Mouse (Mus musculus): ENCODE measurements at regions not wholly inside any gene's neighbourhood (a gene's known extent, or its start where the extent isn't known, plus 50 kb on each side); places are given as distances from the start of the nearest gene placed in this dataset.

- Histone ChIP-seq H3K9ac (ENCODE audit: low read depth, low read length) (no peak overlapping the region), H3K79me2 (ENCODE audit: control insufficient read depth, insufficient read depth, low read length) (no peaks in the 10 kb centered on the region), H3K27ac (replicated peaks; ENCODE audit: insufficient read depth, low read depth, low read length) (no peak overlapping the region), H3K4me3 (ENCODE audit: insufficient read depth, low read depth, low read length) (no peak overlapping the region), H3K4me1 (ENCODE audit: control insufficient read depth, insufficient read depth, low read length) (peaks cover 2% of the 10 kb centered on the region; the same call in 1 of the 2 replicates), H3K27me3 (ENCODE audit: control insufficient read depth, insufficient read depth, low read length) (no peaks in the 10 kb centered on the region), H3K36me3 (ENCODE audit: control insufficient read depth, insufficient read depth, low read length) (no peaks in the 10 kb centered on the region)
- peak; percentile 89 for DNase-seq (ENCODE audit: extremely low read depth, low read depth, low spot score)
- WGBS: 15% methylated on average over 5 of the region's 5 CpGs
- TF ChIP-seq CTCF (IDR thresholded peaks at IDR 0.05; ENCODE audit: low read depth, low read length) (peak; percentile 49; the same call in 1 of the 2 replicates), POLR2A (IDR thresholded peaks at IDR 0.05; ENCODE audit: extremely low read depth, insufficient read depth, low read length) (no peak)
Observed at GRCm38 (mm10) chr5:51039713-51040178, 527.8 kb downstream of the Ppargc1a start.

DNA sequence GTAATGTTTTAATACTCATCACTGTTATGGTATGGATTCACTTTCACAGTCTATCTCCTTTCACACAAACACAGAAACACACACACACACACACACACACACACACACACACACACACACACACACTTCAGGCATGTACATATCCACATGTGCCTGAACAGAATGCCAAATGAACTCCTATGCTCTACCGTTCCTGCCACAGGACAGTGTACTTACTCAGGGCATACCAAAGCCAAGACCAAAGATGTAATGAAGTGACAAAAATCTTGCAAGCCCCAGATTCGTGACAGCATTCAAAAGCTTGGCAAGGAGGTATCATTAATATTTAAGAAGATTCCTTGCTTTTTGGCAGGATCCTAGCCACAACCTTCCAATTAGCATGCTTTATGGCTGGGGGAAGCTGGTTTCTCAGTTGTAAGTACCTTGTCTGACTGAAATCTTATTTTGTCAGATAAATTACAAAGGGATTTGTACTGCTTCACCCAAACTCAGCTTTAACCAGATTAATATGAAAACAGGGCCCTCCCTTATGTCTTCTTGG is 531.0 kb downstream of the Ppargc1a start:
- H3K4me3 ChIP-seq (ENCODE audit: insufficient read depth, low read depth, low read length): no peak overlapping the region
- 78% methylated on average over 2 of the region's 2 CpGs for WGBS
- no peaks in the 10 kb centered on the region for H3K27me3 ChIP-seq (ENCODE audit: control insufficient read depth, insufficient read depth, low read length)
- TF ChIP-seq POLR2A (IDR thresholded peaks at IDR 0.05; ENCODE audit: extremely low read depth, insufficient read depth, low read length) (no peak), CTCF (IDR thresholded peaks at IDR 0.05; ENCODE audit: low read depth, low read length) (no peak)
- H3K4me1 ChIP-seq (ENCODE audit: control insufficient read depth, insufficient read depth, low read length): peaks cover 2% of the 10 kb centered on the region; the same call in 1 of the 2 replicates
- DNase-seq (ENCODE audit: extremely low read depth, low read depth, low spot score): no peak
- H3K9ac ChIP-seq (ENCODE audit: low read depth, low read length): no peak overlapping the region
- no peaks in the 10 kb centered on the region for H3K79me2 ChIP-seq (ENCODE audit: control insufficient read depth, insufficient read depth, low read length)
- H3K27ac ChIP-seq (replicated peaks; ENCODE audit: insufficient read depth, low read depth, low read length): no peak overlapping the region
- H3K36me3 ChIP-seq (ENCODE audit: control insufficient read depth, insufficient read depth, low read length): no peaks in the 10 kb centered on the region

GRCm38 (mm10) chr5:51028966-51029365 is 538.6 kb downstream of the Ppargc1a start:
- H3K9ac ChIP-seq (ENCODE audit: low read depth, low read length): no peak overlapping the region
- TF ChIP-seq CTCF (IDR thresholded peaks at IDR 0.05; ENCODE audit: low read depth, low read length): no peak
- no peak for TF ChIP-seq POLR2A (IDR thresholded peaks at IDR 0.05; ENCODE audit: extremely low read depth, insufficient read depth, low read length)
- no peak overlapping the region for H3K27ac ChIP-seq (replicated peaks; ENCODE audit: insufficient read depth, low read depth, low read length)
- H3K4me3 ChIP-seq (ENCODE audit: insufficient read depth, low read depth, low read length): no peak overlapping the region
- WGBS: 80% methylated on average over 4 of the region's 4 CpGs
- no peak for DNase-seq (ENCODE audit: extremely low read depth, low read depth, low spot score)
- no peaks in the 10 kb centered on the region for H3K4me1 ChIP-seq (ENCODE audit: control insufficient read depth, insufficient read depth, low read length)
- H3K36me3 ChIP-seq (ENCODE audit: control insufficient read depth, insufficient read depth, low read length): no peaks in the 10 kb centered on the region
- H3K27me3 ChIP-seq (ENCODE audit: control insufficient read depth, insufficient read depth, low read length): no peaks in the 10 kb centered on the region
- no peaks in the 10 kb centered on the region for H3K79me2 ChIP-seq (ENCODE audit: control insufficient read depth, insufficient read depth, low read length)

- WGBS: 83% methylated on average over 2 of the region's 2 CpGs
- no peak for DNase-seq (ENCODE audit: extremely low read depth, low read depth, low spot score)
- no peak for TF ChIP-seq CTCF (IDR thresholded peaks at IDR 0.05; ENCODE audit: low read depth, low read length)
- TF ChIP-seq POLR2A (IDR thresholded peaks at IDR 0.05; ENCODE audit: extremely low read depth, insufficient read depth, low read length): no peak
Observed at GRCm38 (mm10) chr5:50990822-50991537, 576.5 kb downstream of the Ppargc1a start.

More at GRCm38 (mm10) chr5:50990822-50991537, 576.5 kb downstream of the Ppargc1a start:
- Histone ChIP-seq H3K4me3 (ENCODE audit: insufficient read depth, low read depth, low read length) (no peak overlapping the region), H3K27me3 (ENCODE audit: control insufficient read depth, insufficient read depth, low read length) (no peaks in the 10 kb centered on the region), H3K36me3 (ENCODE audit: control insufficient read depth, insufficient read depth, low read length) (no peaks in the 10 kb centered on the region), H3K9ac (ENCODE audit: low read depth, low read length) (no peak overlapping the region), H3K79me2 (ENCODE audit: control insufficient read depth, insufficient read depth, low read length) (no peaks in the 10 kb centered on the region), H3K27ac (replicated peaks; ENCODE audit: insufficient read depth, low read depth, low read length) (no peak overlapping the region), H3K4me1 (ENCODE audit: control insufficient read depth, insufficient read depth, low read length) (no peaks in the 10 kb centered on the region)

All from liver, adult 2 months (tissue).